Mouse (Mus musculus) hindbrain, embryonic 14.5 days (tissue): ENCODE data around the gene Rufy2. TPM values are rescaled to one million over a fixed set of nuclear protein-coding genes. Genes with fewer than 3 reads are reported as not detected.

ENCODE experiments used
- ATAC-seq: fragments of 200-750 bp; cut with Nextera tagmentation; 2 replicates; pipeline ENCODE4 v1.8.0; 2017; ENCODE audit warnings: moderate number of reproducible peaks, mild to moderate bottlenecking, moderate TSS enrichment, moderate library complexity; ENCODE audit not compliant: low FRiP score
- DNase-seq: peaks from one replicate; pipeline ENCODE4 v3.0.0-alpha.2; 2015; ENCODE audit warnings: low spot score
- H3K27ac ChIP-seq: fragments of 300-500 bp; sonication (generic); 2 replicates; pipeline ENCODE4 v1.5.1; 2014; ENCODE audit warnings: mild to moderate bottlenecking, moderate library complexity
- H3K27me3 ChIP-seq: fragments of 300-500 bp; sonication (generic); 2 replicates; pipeline ENCODE4 v1.6.1; 2014; ENCODE audit warnings: mild to moderate bottlenecking, low read length, mixed read lengths; ENCODE audit not compliant: control insufficient read depth, insufficient read depth
- H3K36me3 ChIP-seq: fragments of 300-500 bp; sonication (generic); replicated peaks from 2 replicates; pipeline ENCODE4 v1.6.1; 2014; ENCODE audit not compliant: control insufficient read depth, insufficient read depth
- H3K4me1 ChIP-seq: fragments of 300-500 bp; sonication (generic); replicated peaks from 2 replicates; pipeline ENCODE4 v1.6.1; 2014; ENCODE audit warnings: antibody characterized with exemption, low read length, mixed read lengths; ENCODE audit not compliant: control insufficient read depth, insufficient read depth
- H3K4me2 ChIP-seq: fragments of 300-500 bp; sonication (generic); replicated peaks from 2 replicates; pipeline ENCODE4 v1.6.1; 2014; ENCODE audit warnings: mild to moderate bottlenecking, moderate library complexity
- H3K4me3 ChIP-seq: fragments of 300-500 bp; sonication (generic); replicated peaks from 2 replicates; pipeline ENCODE4 v1.5.1; 2014; ENCODE audit warnings: mild to moderate bottlenecking, low read length
- H3K9ac ChIP-seq: fragments of 300-500 bp; sonication (generic); 2 replicates; pipeline ENCODE4 v1.6.1; 2014
- H3K9me3 ChIP-seq: fragments of 300-500 bp; sonication (generic); 2 replicates; pipeline ENCODE4 v1.6.1; 2016; ENCODE audit warnings: low read length; ENCODE audit not compliant: control insufficient read depth
- WGBS: fragments of 180-500 bp; shearing (Covaris S2); extraction: QIAGEN DNeasy Blood & Tissue Kit; methylation state at CpG from one replicate; pipeline ENCODE4 v1.1.7; 2014; 5-methylcytosine and 5-hydroxymethylcytosine counted together
- polyA plus RNA-seq: library from polyadenylated mRNA; unstranded; fragments of >200 nt; fragmentation: Nextera tagmentation; extraction: Ambion mirVana; gene quantifications from 2 replicates; pipeline ENCODE4 v1.2.1, GENCODE M21; 2014

Gene Rufy2
- polyA plus RNA-seq, 1 experiment from 2014 or later, result 58.5 TPM

DNA sequence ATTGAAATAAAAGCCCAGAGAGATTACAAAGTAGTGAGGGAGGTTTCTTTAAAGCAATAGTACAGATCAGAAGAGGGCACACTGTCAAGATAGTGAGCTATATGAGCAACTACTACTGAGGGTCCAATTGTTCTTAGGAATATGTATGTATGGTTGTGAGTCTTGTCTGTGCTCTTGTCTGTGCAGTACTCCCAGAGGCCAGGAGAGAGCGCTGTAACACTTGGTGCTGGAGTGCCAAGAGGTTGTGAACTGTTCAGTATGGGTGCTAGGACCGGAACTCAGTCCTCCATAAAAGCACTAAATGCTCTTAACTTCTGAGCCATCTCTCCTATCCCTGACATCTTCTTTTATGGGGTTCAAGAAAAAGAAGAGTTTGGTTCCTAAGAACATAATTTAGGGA, 74.6 kb downstream of the Rufy2 start:
- 83% methylated on average over 2 of the region's 2 CpGs for WGBS
- Histone ChIP-seq H3K4me3 (no peak overlapping the region), H3K36me3 (no peaks in the 10 kb centered on the region), H3K4me1 (no peaks in the 10 kb centered on the region), H3K9me3 (no peaks in the 10 kb centered on the region), H3K27me3 (no peaks in the 10 kb centered on the region), H3K4me2 (no peak overlapping the region), H3K9ac (no peak overlapping the region), H3K27ac (no peak overlapping the region)
- ATAC-seq (no peak), DNase-seq (no peak)

DNA sequence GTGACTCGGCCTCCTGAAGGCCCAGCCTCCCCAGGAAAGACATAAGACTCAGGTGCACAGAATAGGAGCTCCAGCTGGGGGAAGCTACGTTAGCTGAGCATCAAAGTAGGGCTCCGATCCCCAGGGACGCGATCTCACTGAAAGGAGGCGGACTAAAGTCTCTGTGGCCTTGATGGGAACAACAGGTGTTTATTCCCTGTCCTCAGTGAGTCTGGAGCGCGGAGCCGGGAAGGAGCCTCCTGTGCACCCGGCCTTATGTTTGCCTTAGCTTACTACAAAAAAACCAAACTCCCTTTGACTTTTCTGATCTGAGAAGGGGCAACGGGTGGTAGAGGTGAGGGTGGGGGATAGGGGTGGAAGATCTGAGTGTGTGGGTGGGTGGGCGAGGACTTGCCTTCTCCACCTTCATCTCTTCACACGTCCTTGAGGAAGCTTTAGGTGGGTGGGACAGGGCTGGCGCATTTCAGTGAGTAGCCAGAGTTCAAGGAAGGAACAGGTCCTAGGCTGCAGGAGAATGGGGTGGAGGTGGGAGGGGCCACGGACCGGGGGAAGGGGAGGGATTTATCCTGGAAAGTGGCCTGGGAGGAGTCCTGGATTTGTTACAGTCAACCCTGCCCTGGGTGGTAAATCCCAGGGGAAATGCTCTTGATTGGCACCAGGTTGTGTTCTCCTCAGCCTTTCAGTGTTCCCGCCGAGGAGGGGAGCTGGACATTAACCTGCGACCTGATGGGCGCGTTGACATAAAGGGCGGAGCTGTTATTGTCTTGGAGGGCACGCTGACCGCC, 77.1 kb downstream of the Rufy2 start:
- H3K27me3 ChIP-seq, result no peaks in the 10 kb centered on the region
- WGBS, result 41% methylated on average over 24 of the region's 24 CpGs
- no peak for ATAC-seq

DNA sequence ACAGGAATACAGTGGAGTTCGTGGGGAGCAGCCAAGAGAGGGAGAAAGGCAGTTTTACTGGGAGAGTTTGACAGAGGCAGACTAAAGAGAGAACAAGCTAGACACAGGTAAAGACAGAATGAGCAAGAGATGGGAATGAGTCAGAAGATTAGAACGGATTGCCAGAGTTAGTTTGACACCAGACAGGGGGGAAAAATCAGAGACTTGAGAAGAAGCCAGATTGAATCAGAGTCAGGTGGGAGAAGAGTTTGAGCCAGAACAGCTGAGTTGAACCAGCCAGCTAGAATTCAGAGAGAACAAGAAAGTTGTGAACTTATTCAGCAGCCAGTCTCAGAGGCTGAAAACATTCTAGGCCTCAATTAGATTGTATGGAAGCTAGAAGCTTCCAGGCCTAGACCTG, 79.8 kb downstream of the Rufy2 start, which contains the start of gene Pbld1:
Gene Pbld1 (plus strand): TSS at position 301 of the 400 bp plus-strand sequence.
- no peak for ATAC-seq
- no peak for DNase-seq
- no peak within 1 kb of the TSS for H3K4me3 ChIP-seq

More for the DNA sequence above, 77.1 kb downstream of the Rufy2 start:
- no peak overlapping the region for H3K9ac ChIP-seq
- H3K4me1 ChIP-seq, result no peaks in the 10 kb centered on the region
- no peak overlapping the region for H3K4me2 ChIP-seq
- no peak overlapping the region for H3K27ac ChIP-seq
- no peaks in the 10 kb centered on the region for H3K36me3 ChIP-seq
- H3K9me3 ChIP-seq, result no peaks in the 10 kb centered on the region
- no peak overlapping the region for H3K4me3 ChIP-seq
- DNase-seq, result no peak

DNA sequence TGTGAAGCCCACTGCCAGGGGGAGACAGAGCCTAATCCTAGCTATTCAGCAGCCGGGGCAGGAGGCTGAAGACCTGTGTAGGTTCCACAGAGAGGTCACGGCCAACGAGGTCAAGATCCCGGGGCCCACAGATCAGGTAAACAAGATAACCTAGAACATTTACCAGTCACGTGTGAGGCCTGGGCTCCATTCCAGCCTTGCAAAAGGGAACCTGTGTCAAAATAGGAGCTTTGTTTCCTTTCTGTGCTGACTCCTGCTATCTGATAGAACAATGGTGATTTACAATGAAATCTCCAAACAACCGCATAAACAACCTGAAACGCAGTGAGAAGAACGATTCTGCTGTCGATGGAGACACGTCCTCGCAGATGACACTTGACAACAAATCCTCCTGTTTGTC, 80.4 kb downstream of the Rufy2 start:
- Histone ChIP-seq H3K27ac (no peak overlapping the region), H3K4me2 (no peak overlapping the region), H3K36me3 (no peaks in the 10 kb centered on the region), H3K9ac (no peak overlapping the region), H3K9me3 (no peaks in the 10 kb centered on the region), H3K4me3 (no peak overlapping the region), H3K27me3 (no peaks in the 10 kb centered on the region), H3K4me1 (no peaks in the 10 kb centered on the region)
- no peak for ATAC-seq
- DNase-seq, result no peak
- 72% methylated on average over 11 of the region's 11 CpGs for WGBS

More for the DNA sequence above, 79.8 kb downstream of the Rufy2 start, which contains the start of gene Pbld1:
- H3K27ac ChIP-seq, result no peak within 1 kb of the TSS
- H3K4me1 ChIP-seq, result no peaks in the 10 kb centered on the region
- 85% methylated on average over 2 of the region's 2 CpGs for WGBS
- no peak within 1 kb of the TSS for H3K4me2 ChIP-seq
- H3K9ac ChIP-seq, result no peak within 1 kb of the TSS
- H3K36me3 ChIP-seq, result no peaks in the 10 kb centered on the region
- H3K9me3 ChIP-seq, result no peaks in the 10 kb centered on the region
- no peaks in the 10 kb centered on the region for H3K27me3 ChIP-seq

DNA sequence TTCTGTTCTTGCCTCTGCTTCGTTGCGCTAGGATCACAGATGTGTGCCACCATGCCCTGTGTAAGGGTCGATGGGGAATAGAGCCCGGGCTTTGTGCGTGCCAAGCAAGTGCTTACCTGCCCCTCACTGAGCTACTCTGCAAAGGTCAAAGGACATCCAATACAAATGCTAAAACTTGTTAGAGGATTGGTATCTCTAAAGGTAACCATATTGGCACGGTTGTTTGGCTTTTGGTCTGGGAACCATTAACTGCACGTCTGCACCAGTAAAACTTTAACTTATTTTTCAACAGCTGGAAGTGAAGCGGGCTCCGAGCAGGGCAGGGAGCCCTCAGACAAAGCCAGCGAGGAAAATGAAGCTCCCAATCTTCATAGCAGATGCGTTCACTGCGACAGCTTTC, 81.2 kb downstream of the Rufy2 start:
- Histone ChIP-seq H3K27ac (no peak overlapping the region), H3K36me3 (no peaks in the 10 kb centered on the region), H3K4me3 (no peak overlapping the region), H3K9ac (no peak overlapping the region), H3K4me1 (no peaks in the 10 kb centered on the region), H3K27me3 (no peaks in the 10 kb centered on the region), H3K9me3 (no peaks in the 10 kb centered on the region), H3K4me2 (no peak overlapping the region)
- ATAC-seq (no peak), DNase-seq (no peak)
- 71% methylated on average over 12 of the region's 12 CpGs for WGBS

DNA sequence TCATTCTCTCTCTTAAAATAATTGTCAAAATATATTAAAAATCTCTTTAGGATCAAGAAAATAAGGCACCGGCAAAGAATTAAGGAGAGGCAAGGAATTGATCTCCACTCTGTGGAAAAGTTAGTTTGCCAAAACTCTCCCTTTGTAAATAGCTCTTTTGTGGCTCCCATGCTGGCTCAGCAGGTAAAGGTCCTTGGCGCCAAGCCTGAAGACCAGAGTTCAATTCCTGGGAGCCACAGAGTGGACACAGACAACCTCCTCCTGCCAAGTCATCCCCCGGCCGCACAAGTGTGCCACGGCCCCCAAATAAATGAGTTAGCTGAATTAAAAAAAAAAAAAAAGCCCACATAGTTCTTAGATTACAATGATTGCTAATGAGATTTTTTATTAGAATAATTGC, 82.7 kb downstream of the Rufy2 start:
- no peak for ATAC-seq
- no peaks in the 10 kb centered on the region for H3K27me3 ChIP-seq
- no peak overlapping the region for H3K9ac ChIP-seq
- H3K4me2 ChIP-seq, result no peak overlapping the region
- H3K27ac ChIP-seq, result no peak overlapping the region
- H3K9me3 ChIP-seq, result no peaks in the 10 kb centered on the region
- H3K4me1 ChIP-seq, result no peaks in the 10 kb centered on the region
- H3K4me3 ChIP-seq, result no peak overlapping the region
- no peak for DNase-seq
- H3K36me3 ChIP-seq, result no peaks in the 10 kb centered on the region
- 95% methylated on average over 5 of the region's 5 CpGs for WGBS

DNA sequence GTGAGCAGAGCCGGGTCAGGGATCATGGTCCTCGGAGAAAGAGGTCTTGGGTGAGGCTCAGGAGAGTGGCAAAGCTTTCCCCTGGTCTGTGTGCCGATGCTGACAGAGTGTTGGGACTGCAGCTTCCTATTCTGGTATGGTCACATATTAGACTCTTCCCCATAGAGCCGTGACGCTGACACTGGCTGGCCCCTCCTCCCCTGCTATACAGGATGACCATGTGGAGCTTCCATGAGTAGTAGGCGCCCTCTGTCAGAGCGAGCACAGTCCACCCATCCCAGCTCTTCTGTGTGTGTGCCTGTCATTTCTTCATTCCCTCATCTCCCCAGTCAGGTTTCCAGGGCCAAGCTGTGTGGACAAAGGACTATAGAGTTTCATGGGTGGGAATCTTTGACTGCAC, 83.3 kb downstream of the Rufy2 start:
- H3K4me3 ChIP-seq, result no peak overlapping the region
- no peaks in the 10 kb centered on the region for H3K9me3 ChIP-seq
- no peak overlapping the region for H3K27ac ChIP-seq
- 56% methylated on average over 7 of the region's 7 CpGs for WGBS
- H3K27me3 ChIP-seq, result no peaks in the 10 kb centered on the region
- no peaks in the 10 kb centered on the region for H3K4me1 ChIP-seq
- DNase-seq (no peak), ATAC-seq (no peak)
- no peak overlapping the region for H3K4me2 ChIP-seq
- no peak overlapping the region for H3K9ac ChIP-seq
- H3K36me3 ChIP-seq, result no peaks in the 10 kb centered on the region

DNA sequence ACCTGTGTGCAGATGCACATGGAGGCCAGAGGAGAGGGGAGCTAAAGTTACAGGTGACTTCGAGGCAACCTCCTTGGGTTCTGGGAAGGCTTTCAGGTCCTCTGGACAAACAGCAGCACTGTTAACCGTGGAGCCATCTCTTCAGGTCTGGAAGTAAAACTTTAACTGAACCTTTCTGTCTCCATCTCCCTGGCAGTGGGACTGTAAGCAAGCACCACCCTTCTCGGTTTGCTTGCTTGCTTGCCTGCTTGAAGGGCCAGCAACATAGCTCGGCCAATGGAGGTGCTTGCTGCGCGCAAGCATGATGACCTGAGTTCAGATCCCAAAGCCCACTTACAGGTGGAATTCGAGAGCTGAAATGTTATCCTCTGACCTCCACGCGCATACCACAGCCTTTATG, 84.5 kb downstream of the Rufy2 start:
- Histone ChIP-seq H3K27me3 (no peaks in the 10 kb centered on the region), H3K27ac (no peak overlapping the region), H3K36me3 (no peaks in the 10 kb centered on the region), H3K4me1 (no peaks in the 10 kb centered on the region), H3K9ac (no peak overlapping the region), H3K4me2 (no peak overlapping the region), H3K9me3 (no peaks in the 10 kb centered on the region), H3K4me3 (no peak overlapping the region)
- ATAC-seq (no peak), DNase-seq (no peak)
- WGBS, result 89% methylated on average over 9 of the region's 9 CpGs

DNA sequence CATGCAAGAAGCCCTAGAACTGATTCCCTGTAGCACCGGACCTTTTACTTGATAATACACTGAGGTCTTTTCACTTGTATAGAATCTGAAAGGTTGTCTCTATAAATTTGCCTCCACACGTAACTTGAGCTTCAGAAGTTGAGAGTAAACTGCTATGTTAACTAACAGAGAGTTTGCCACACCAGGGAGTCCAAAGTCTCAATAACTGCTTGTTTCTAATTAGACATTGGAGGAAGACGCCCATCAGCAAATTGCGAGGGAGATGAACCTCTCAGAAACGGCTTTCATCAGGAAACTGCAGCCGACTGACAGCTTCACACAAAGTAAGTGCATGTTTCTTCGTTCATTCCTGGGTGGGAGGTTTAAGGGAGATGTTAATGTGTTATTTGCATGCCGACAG, 85.5 kb downstream of the Rufy2 start:
- H3K4me3 ChIP-seq, result no peak overlapping the region
- DNase-seq, result no peak
- no peaks in the 10 kb centered on the region for H3K27me3 ChIP-seq
- no peaks in the 10 kb centered on the region for H3K36me3 ChIP-seq
- H3K27ac ChIP-seq, result no peak overlapping the region
- no peak overlapping the region for H3K4me2 ChIP-seq
- WGBS, result 61% methylated on average over 8 of the region's 8 CpGs
- no peak for ATAC-seq
- no peaks in the 10 kb centered on the region for H3K9me3 ChIP-seq
- H3K9ac ChIP-seq, result no peak overlapping the region
- H3K4me1 ChIP-seq, result no peaks in the 10 kb centered on the region

DNA sequence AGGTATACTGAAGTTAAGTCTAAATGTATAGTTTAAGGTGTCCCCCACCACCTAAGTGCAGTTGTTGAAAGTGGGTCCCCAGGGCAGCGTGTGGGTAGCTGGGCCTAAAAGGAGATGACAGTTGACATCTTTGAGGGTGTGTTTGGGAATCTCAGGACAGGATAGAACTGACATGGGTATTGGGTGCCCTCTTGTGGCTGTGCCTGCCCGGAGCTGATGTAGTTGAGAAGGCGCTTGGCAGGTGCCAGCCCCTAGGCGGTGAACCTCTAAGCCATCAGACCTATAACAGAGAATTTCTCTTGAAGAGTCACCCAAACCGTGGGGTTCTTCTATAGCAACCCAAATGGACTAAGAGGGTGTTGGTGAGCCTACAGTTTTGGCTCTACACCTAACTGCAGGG, 86.0 kb downstream of the Rufy2 start:
- Histone ChIP-seq H3K4me2 (no peak overlapping the region), H3K4me3 (no peak overlapping the region), H3K4me1 (no peaks in the 10 kb centered on the region), H3K27ac (no peak overlapping the region), H3K9me3 (no peaks in the 10 kb centered on the region), H3K36me3 (no peaks in the 10 kb centered on the region), H3K9ac (no peak overlapping the region), H3K27me3 (no peaks in the 10 kb centered on the region)
- WGBS, result 4% methylated on average over 5 of the region's 5 CpGs
- DNase-seq (peak; percentile 86), ATAC-seq (peak; percentile 85; the same call in 1 of the 2 replicates)
